Mouse (Mus musculus) adrenal gland, postnatal 10 days (tissue): ENCODE measurements around the gene Mmp19. TPM values are rescaled to one million over a fixed set of nuclear protein-coding genes. Genes with fewer than 3 reads are reported as not detected.

ENCODE experiments used
- DNase-seq: peaks from one replicate; pipeline ENCODE4 v3.0.0; 2021; ENCODE audit warnings: mixed read lengths
- long read RNA-seq, 2 experiments: library from polyadenylated mRNA; stranded (forward); transcript quantifications; one replicate each; pipeline ENCODE4 v2.0.0; 2021
- total RNA-seq, 2 experiments: library from RNA; stranded (reverse); gene quantifications; 2 replicates each; pipeline ENCODE4 v1.2.3; 2021

Gene Mmp19
- total RNA-seq = 10 to 100 TPM; 22.1 to 23.9 TPM
- long read RNA-seq, experiment 1, partial matches to known transcripts = 0 of 9 reads
- long read RNA-seq, experiment 1, other reads (novel, unspliced or antisense) = 2 of 9 reads
- long read RNA-seq, experiment 2, partial matches to known transcripts = 4 of 8 reads
- long read RNA-seq, experiment 2, other reads (novel, unspliced or antisense) = 0 of 8 reads

- peak; percentile 63 for DNase-seq
Observed at GRCm38 (mm10) chr10:128790398-128791124, at the start of gene Mmp19. Mmp19 (plus strand) TSS chr10:128790910.

DNA sequence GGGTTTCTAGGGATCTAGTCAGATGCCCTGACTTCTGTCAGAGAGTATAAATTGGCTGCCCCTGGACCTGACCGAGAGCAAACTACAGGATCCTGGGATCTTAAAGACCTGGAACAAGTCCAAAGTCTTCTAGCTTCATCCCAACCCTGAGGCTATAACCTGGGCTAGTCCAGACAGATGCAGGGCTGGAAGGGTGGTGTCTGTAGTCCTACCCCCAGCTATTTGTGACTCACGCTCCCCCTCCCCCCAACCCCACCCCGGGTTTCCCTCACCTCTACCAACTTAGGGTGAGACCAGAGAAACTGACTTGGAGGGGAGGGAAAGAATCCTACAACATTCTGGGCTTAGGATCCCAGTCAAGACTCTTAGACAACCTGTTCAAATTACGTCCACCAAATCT, 48.1 kb upstream of the Mmp19 start:
- DNase-seq = no peak

DNA sequence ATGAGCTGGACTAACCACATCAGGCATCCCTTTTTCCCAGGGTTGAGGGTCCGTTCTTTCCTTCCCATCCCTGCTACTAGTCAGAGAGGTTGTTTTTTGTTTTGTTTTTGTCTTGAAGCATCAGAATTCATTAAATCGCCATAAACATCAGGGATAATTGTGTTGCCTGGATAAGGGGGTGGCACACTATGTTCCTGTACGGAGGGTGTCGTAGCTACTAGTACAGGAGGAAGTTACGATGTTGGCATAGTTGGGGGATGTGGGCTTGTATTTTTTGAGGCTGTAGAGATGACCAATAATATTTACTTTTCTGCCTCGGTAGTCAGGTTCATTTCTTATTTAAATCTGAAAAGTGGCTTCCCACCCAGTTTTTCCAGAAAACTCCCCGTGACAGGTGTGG, 47.5 kb upstream of the Mmp19 start:
- DNase-seq = no peak

- peak; percentile 73 for DNase-seq
Observed at GRCm38 (mm10) chr10:128743791-128744191, 46.9 kb upstream of the Mmp19 start.

GRCm38 (mm10) chr10:128744211-128744610, 46.5 kb upstream of the Mmp19 start:
- DNase-seq = no peak

DNA sequence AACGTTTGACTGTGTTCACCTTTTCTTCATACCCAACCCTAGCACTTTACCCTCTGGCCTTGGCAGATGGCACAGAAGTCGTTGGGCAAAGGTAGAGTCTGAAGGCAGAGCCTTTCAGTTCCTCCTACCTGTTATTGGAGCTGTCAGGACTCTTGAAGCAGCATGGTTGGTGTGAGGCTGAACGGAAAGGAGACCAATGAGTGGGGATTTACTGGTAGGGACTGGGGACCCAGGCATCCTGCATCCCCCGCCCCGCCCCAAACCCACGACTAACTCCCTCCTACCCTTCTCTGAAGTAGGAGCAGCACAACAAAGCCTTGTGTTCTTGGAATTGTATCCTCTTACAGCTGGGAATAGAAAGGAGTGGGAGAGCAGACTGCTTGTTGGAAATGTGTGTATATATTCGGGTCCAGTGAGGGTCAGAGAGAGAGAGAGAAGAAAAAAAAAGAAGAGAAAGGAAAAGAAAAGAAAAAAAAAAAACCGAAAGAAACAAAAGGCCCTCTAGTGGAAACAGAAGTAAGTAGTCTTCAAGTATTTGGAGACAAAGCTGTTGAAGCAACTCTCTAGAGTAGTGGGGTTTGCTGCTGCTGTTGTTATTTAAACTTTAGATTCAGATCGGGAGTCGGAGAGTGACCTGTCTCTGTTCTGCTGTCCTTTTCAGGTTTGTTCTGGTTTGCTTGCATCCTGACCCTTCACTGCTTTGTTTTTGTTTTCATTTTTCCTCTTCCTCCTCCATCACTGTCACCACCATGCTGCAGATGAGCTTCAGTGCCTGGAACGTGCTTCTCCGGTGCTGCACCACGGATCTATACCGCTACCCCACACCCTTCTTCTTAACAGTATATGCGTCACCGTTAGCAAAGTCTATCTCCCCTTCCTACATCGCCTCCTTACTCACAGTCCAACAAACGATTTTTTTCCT, 45.8 kb upstream of the Mmp19 start, which contains the start of gene Dgka:
TSS of gene Dgka (minus strand) at position 176 of the 922 bp plus-strand sequence.
- no peak for DNase-seq

- no peak for DNase-seq
Observed at GRCm38 (mm10) chr10:128745946-128746613, 44.6 kb upstream of the Mmp19 start.

DNA sequence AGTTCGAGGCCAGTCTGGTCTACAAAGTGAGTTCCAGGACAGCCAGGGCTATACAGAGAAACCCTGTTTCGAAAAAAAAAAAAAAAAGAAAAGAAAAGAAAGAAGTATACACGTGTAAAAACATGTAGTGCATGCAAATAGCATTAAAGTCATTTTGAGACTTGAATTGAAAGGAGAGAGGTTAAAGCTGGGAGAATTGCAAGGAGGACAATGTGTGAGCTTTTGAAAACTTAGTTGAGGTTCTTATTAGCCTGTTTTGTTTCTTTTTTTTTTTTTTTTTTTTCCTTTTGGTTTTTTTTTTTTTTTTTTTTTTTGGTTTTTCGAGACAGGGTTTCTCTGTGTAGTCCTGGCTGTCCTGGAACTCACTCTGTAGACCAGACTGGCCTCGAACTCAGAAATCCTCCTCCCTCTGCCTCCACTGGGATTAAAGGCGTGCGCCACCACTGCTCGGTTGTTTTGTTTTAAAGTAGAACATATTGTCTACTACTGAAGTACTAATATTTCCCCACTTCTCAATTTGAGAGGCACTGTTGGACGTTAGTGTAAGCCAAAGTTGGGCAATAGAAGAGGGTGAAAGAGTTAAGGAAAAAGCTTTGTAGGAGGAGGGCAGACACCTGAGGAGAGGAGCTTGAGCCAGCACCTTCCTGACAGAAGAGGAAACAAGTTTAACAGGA, 43.6 kb upstream of the Mmp19 start:
- DNase-seq = no peak

DNA sequence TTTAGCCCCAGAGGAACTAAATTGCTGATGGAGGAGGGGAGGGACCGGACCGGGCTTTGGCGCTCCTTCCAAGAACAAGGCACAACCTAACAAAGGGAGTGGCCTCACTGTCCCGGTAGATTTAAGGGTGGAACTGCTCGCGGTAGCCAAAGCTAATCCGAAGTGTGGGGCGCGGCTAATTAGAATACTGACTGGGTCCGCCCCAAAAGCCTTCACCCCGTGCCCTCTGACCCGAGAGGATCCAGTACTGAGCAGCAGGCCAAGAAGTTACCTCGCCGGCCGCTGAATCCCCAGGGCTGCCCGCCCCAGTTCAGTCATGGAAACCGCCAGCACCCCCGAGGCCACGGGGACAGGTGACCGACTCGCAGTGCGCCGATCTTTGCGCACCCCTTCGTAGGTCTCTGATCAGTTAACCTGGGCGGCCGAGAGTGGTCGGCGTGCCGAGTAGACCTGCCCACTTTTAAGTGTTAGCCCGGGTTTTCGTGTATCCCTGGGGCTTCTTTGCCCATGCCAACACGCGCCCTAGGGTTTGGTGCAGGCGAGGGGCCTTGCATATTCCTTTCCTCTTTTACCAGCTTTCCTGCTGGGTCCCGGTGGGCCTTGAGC, 43.0 kb upstream of the Mmp19 start, which contains the start of gene Pym1:
TSS of gene Pym1 (plus strand) at position 244 of the 606 bp plus-strand sequence.
- DNase-seq = peak; percentile 90

- peak; percentile 86 for DNase-seq
Observed at GRCm38 (mm10) chr10:128748252-128748864, 42.4 kb upstream of the Mmp19 start.

DNA sequence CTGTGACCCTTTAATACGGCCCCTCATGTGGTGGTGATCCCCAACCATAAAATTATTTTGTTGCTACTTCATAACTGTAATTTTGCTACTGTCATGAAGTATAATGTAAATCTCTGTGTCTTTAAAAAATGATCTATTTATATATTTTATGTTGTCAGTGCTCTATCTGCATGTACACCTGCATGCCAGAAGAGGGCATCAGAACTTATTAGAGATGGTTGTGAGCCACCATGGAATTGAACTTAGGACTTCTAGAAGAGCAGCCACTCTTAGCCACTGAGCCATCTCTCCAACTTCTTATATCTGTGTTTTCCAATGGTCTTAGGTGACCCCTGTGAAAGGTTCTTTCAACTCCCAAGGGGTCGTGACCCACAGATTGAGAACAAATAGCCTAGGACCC, 17.8 kb upstream of the Mmp19 start:
- no peak for DNase-seq

DNA sequence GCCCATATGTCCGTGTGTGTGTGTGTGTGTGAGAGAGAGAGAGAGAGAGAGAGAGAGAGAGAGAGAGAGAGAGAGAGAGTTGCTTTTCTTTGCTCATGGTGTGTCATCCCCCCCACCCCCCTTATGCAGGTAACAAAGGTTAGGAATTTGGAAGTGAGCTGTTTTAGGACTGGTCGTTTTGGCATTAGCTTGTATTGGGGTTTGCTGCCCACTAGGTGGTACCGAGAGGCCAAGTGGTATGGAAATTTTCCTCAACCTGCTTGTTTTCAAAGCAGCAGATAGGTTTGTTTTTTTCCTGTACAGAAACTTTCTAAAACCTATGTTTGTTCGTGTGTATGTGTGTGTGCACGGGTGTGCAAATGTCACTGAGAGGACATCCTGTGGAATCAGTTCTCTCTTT, 17.0 kb upstream of the Mmp19 start:
- no peak for DNase-seq

- DNase-seq = no peak
Observed at GRCm38 (mm10) chr10:128778441-128778840, 12.3 kb upstream of the Mmp19 start.

GRCm38 (mm10) chr10:128779011-128779795, 11.5 kb upstream of the Mmp19 start:
- peak; percentile 78 for DNase-seq

GRCm38 (mm10) chr10:128780200-128780599, 10.5 kb upstream of the Mmp19 start:
- DNase-seq = no peak

DNA sequence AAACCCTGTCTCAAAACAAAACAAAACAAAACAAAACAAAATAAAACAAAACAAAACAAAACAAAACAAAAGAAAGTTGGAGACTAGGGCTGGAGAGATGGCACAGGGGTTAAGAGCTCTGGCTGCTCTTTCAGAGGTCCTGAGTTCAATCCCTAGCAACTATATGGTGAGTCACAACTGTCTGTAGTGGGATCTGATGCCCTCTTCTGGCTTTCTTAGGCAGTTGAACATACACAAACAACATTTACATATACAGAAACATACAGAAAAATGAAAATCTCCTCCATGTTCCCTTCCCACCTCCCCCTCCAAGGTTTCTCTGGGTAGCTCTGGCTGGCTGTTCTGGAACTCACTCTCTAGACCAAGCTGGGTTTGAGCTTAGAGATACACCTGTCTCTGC, 1.3 kb downstream of the Mmp19 start:
- DNase-seq = no peak

DNA sequence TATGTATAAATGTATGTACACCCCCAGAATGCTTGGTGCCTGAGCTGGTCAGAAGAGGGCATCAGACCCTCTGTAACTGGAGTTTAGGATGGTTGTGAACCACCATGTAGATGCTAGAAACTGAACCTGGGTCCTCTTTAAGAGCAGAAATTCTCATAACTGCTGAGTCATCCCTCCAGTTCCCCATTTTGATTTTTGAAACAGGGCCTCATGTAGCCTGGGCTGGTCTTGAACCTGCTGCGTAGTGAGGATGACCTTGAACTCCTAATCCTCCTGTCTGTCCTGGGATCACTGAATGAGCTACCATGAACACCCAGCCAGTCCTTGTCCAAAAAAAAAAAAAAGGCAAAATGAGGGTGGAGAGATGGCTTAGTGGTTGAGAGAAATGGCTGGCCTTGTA, 2.5 kb downstream of the Mmp19 start:
- no peak for DNase-seq

GRCm38 (mm10) chr10:128794391-128794790, 3.7 kb downstream of the Mmp19 start:
- no peak for DNase-seq

DNA sequence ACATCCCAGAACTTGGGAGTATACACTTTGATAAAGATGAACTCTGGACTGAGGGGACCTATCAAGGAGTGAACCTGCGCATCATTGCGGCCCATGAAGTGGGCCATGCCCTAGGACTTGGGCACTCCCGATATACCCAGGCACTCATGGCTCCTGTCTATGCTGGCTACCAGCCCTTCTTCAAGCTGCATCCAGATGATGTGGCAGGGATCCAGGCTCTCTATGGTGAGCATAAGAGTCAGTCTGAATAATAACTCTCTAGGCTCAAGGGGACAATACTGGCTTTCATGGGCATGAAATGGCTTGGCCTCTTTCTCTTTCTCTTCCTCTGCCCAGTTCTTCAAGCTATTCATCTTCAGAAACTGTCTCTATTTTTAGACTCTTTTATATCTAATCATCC, 4.9 kb downstream of the Mmp19 start:
- no peak for DNase-seq

- no peak for DNase-seq
Observed at GRCm38 (mm10) chr10:128798676-128799075, 8.0 kb downstream of the Mmp19 start.
